Mouse (Mus musculus): ENCODE data around the gene Olfr1535. TPM values are rescaled to one million over a fixed set of nuclear protein-coding genes. Genes with fewer than 3 reads are reported as not detected.

The Olfr1535 gene
- not detected for total RNA-seq (2021)
- long read RNA-seq: 0 reads

- no peak for DNase-seq (ENCODE audit: low spot score in 2 of 2)
These were observed at the start of gene Olfr1535 for GRCm38 (mm10) chr13:21559793-21560192. TSS of gene Olfr1535 (minus strand) at chr13:21559893.

- DNase-seq (ENCODE audit: low spot score in 2 of 2): no peak
These were observed 31.9 kb upstream of the Olfr1535 start for GRCm38 (mm10) chr13:21591618-21592017.

- no peak for DNase-seq (ENCODE audit: low spot score in 2 of 2)
These were observed 22.0 kb upstream of the Olfr1535 start, which contains the start of gene Olfr1364 for GRCm38 (mm10) chr13:21581659-21582058. TSS of gene Olfr1364 (minus strand) at chr13:21581759.

GRCm38 (mm10) chr13:21550416-21551110 is 9.1 kb downstream of the Olfr1535 start:
- no peak for DNase-seq (ENCODE audit: low spot score in 2 of 2)

GRCm38 (mm10) chr13:21549487-21549886 is 10.2 kb downstream of the Olfr1535 start:
- no peak for DNase-seq (ENCODE audit: low spot score in 2 of 2)

- no peak for DNase-seq (ENCODE audit: low spot score in 2 of 2)
These were observed 17.0 kb downstream of the Olfr1535 start, which contains the start of gene Olfr1366 for GRCm38 (mm10) chr13:21542708-21543107. TSS of gene Olfr1366 (minus strand) at chr13:21542808.

- DNase-seq (ENCODE audit: low spot score in 2 of 2): peak; percentile 80 to 89
These were observed 28.9 kb downstream of the Olfr1535 start, which contains the start of gene Zkscan8 for GRCm38 (mm10) chr13:21530781-21531201. TSS of gene Zkscan8 (minus strand) at chr13:21531120.

- no peak for DNase-seq (ENCODE audit: low spot score in 2 of 2)
These were observed 29.6 kb downstream of the Olfr1535 start for GRCm38 (mm10) chr13:21530136-21530535.

- DNase-seq (ENCODE audit: low spot score in 2 of 2): peak; percentile 79 to 83
These were observed 53.5 kb downstream of the Olfr1535 start for GRCm38 (mm10) chr13:21506221-21506649.

Other genes with a start within 250 kb of the Olfr1535 start
- not detected for gene Gpx6, start 247.8 kb downstream of the Olfr1535 start, total RNA-seq (2021)
- not detected for gene Olfr1367, start 213.0 kb downstream of the Olfr1535 start, total RNA-seq (2021)
- 1 to 10 TPM; 8.6 TPM for gene Zscan12, start 197.1 kb downstream of the Olfr1535 start, total RNA-seq (2021)
- gene Zkscan3, start 157.1 kb downstream of the Olfr1535 start, total RNA-seq (2021): 10 to 100 TPM; 36.9 to 41.3 TPM
- gene Pgbd1, start 118.8 kb downstream of the Olfr1535 start, total RNA-seq (2021): 1 to 10 TPM; 1.1 to 1.6 TPM
- 10 to 100 TPM; 54.4 to 55.9 TPM for gene Zscan26, start 106.2 kb downstream of the Olfr1535 start, total RNA-seq (2021)
- gene Nkapl, start 91.4 kb downstream of the Olfr1535 start, total RNA-seq (2021): under 1 TPM; 0.57 to 0.96 TPM
- 1 to 10 TPM; 5.9 to 6.6 TPM for gene Zkscan4, start 81.0 kb downstream of the Olfr1535 start, total RNA-seq (2021)
- not detected for gene Gm10065, start 80.5 kb downstream of the Olfr1535 start, total RNA-seq (2021)
- gene AK157302, start 64.7 kb downstream of the Olfr1535 start, total RNA-seq (2021): 10 to 100 TPM; 20.5 to 23.0 TPM
- gene Gm11273, start 58.5 kb downstream of the Olfr1535 start, total RNA-seq (2021): 10 to 100 TPM; 56.7 to 70.9 TPM
- gene Zkscan8, start 28.8 kb downstream of the Olfr1535 start, total RNA-seq (2021): 10 to 100 TPM; 16.8 to 18.7 TPM
- not detected for gene Olfr1366, start 17.1 kb downstream of the Olfr1535 start, total RNA-seq (2021)
- not detected for gene Olfr1364, start 21.9 kb upstream of the Olfr1535 start, total RNA-seq (2021)
- gene Olfr1362, start 54.1 kb upstream of the Olfr1535 start, total RNA-seq (2021): not detected
- not detected for gene Olfr11, start 82.6 kb upstream of the Olfr1535 start, total RNA-seq (2021)
- not detected for gene Olfr1361, start 103.5 kb upstream of the Olfr1535 start, total RNA-seq (2021)
- not detected for gene Olfr1360, start 117.5 kb upstream of the Olfr1535 start, total RNA-seq (2021)
- not detected for gene Olfr1359, start 138.2 kb upstream of the Olfr1535 start, total RNA-seq (2021)
- 10 to 100 TPM; 27.6 to 36.7 TPM for gene Hist1h2bl, start 156.2 kb upstream of the Olfr1535 start, total RNA-seq (2021)
- 10 to 100 TPM in 1 of 2 experiments, 1 to 10 TPM in 1; 8.2 to 48.5 TPM for gene Hist1h2ai, start 156.5 kb upstream of the Olfr1535 start, total RNA-seq (2021)
- gene Hist1h3h, start 157.8 kb upstream of the Olfr1535 start, total RNA-seq (2021): 10 to 100 TPM; 48.4 to 55.7 TPM
- 1 to 10 TPM; 2.9 to 3.3 TPM for gene Hist1h2bm, start 162.2 kb upstream of the Olfr1535 start, total RNA-seq (2021)
- 10 to 100 TPM; 14.8 to 23.1 TPM for gene Hist1h4j, start 175.2 kb upstream of the Olfr1535 start, total RNA-seq (2021)
- 100 to 1,000 TPM; 282 to 318 TPM for gene Hist1h4k, start 190.6 kb upstream of the Olfr1535 start, total RNA-seq (2021)
- 10 to 100 TPM; 11.8 to 15.2 TPM for gene Hist1h2ak, start 193.9 kb upstream of the Olfr1535 start, total RNA-seq (2021)
- gene Hist1h2bn, start 194.2 kb upstream of the Olfr1535 start, total RNA-seq (2021): 1 to 10 TPM; 2.7 to 6.6 TPM
- gene Hist1h1b, start 220.7 kb upstream of the Olfr1535 start, total RNA-seq (2021): 1 to 10 TPM; 4.4 to 4.9 TPM
- gene Hist1h3i, start 223.5 kb upstream of the Olfr1535 start, total RNA-seq (2021): 10 to 100 TPM; 45.5 to 56.3 TPM
- not detected for gene Hist1h2an, start 227.3 kb upstream of the Olfr1535 start, total RNA-seq (2021)
- gene Hist1h2bp, start 227.6 kb upstream of the Olfr1535 start, total RNA-seq (2021): 1 to 10 TPM; 4.7 to 5.9 TPM